Mouse (Mus musculus) olfactory bulb, adult 2 months (tissue): ENCODE results near the gene Ubr3.

Experiments used
- CTCF ChIP-seq: fragments of 200-500 bp; IDR thresholded peaks from 2 replicates; pipeline ENCODE4 v1.5.1; 2012; ENCODE audit warnings: low read depth, mild to moderate bottlenecking, low read length, moderate library complexity; ENCODE audit not compliant: insufficient read depth
- POLR2A ChIP-seq: fragments of 200-500 bp; IDR thresholded peaks from 2 replicates; pipeline ENCODE4 v1.6.1; 2012; ENCODE audit warnings: mild to moderate bottlenecking, low read depth, low read length, moderate library complexity; ENCODE audit not compliant: insufficient read depth

DNA sequence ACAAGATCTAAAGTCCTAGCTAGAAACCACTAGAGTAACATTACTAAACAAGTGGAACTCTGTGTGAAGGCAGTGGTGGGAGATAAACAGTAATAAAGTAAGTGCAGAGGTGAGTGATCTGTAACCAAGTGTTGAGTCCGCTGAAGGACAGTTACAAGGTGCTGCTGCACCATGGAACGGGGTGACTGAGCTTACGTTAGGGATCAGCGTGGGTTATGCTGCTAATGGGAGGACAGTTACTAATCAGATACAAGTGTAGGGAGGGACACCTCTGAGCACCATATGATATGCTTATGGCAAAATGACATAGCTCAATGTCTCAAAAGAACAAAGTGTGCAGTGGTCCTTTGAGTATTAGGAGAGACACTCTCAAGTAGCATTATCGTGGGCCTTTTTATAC lies 39.3 kb downstream of the Ubr3 start:
- TF ChIP-seq CTCF (no peak), POLR2A (no peak)
